Mouse (Mus musculus) T-helper 17 cell (primary cell): ENCODE data around the gene Gm10428.

Experiments
- in situ Hi-C, 2 experiments: fragments of 300-600 bp; cut with MboI, MseI; formaldehyde crosslinking; loops; 1 replicate in 1 of 2; 2 replicates in 1 of 2; pipeline ENCODE4 v1.15.1; 2025; ENCODE audit warnings: high pct_unique_total_duplicates in 2 of 2

Gm10428 gene

DNA sequence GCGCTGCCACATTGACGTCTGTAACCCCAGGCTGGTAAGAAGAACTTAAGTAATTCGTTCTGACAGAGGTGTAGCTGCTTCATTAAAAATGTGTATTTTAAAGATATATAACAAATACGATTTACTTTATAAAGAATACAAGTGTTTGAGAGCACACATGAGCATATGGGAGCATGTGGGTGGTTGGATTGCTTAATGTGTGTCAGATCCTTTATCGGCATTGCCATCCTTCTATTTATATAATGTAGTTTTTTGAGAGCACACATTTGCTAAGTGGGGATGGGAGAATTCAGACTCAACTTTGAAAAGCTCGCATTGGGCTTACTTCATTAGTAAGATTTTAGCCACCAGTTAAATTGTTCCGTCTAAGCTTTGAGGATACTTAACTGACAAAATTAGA, 23.6 kb downstream of the Gm10428 start:
- in situ Hi-C loops = no loop called here

DNA sequence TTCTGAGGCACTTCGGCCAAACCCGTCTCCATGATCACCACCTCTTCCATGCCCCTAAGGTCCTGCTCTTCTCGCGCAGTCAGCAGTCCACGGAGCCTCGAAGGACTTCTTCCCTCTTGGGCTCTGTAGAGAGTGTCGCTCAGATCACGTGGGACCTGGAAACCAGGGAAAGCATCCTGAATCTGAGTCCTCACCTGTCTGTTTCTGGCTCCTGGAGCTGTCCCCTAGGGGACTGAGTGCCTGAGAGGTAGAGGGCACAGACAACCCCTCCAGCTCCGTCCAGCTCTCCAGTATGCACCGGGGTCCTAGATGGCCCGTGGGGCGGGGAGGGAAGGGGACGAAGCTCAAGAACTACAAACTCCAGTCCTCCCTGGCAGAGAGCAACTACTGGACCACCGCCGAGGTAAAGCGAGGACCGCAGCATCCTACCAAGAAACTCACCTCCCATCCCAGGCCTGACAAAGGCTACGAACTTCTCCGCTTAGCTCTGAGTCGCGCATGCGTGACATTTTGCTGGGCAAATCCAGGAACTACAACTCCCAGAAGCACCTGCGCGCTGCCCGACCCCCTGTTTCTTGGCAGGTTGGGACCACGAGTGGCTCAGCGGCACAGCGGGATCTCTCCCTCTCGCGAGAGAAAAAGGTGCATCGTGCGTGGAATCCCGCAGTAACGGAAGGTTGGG, 36.2 kb downstream of the Gm10428 start, which contains the start of gene Zfp286:
Gene Zfp286 (minus strand): TSS at position 528 of the 682 bp plus-strand sequence.
- in situ Hi-C loops = no loop called here

DNA sequence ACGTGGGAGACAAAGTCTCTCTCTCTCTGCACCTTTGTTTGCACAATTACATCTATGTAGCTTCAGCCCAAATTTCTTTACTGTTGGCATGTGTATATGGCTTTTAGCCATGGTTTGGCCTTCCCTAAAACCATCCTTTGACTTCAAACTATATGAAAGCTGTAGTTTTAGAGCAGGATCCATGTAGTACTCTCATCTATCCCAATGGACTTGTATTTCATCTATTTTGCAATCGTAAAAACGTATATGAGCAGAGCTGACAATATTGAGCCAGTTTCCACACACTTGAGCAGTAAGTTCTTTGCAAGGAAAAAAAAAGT, 36.7 kb downstream of the Gm10428 start:
- in situ Hi-C loops = no loop called here
